Mouse (Mus musculus) heart, postnatal 25 days (tissue): Measurements from ENCODE around the gene Zbtb21. TPM values are rescaled to one million over a fixed set of nuclear protein-coding genes. Genes with fewer than 3 reads are reported as not detected.
"Not testable (repeated sequence)": the region's sequence is repeated elsewhere in the genome, so short reads cannot be mapped to it uniquely, and the experiment has no call there.

Experiments
- DNase-seq: peaks from one replicate; pipeline ENCODE4 v3.0.0; 2022; ENCODE audit warnings: low spot score
- intact Hi-C: fragments of 180-260 bp; cut with DNase I; formaldehyde crosslinking; loops from one replicate; pipeline ENCODE4 v1.15.1; 2025
- total RNA-seq, 2 experiments: library from RNA; stranded (reverse); gene quantifications; 2 replicates each; pipeline ENCODE4 v1.2.3; 2021

Zbtb21 gene
- total RNA-seq, 2 experiments from 2014 or later, result 7.0 to 10.9 TPM

DNA sequence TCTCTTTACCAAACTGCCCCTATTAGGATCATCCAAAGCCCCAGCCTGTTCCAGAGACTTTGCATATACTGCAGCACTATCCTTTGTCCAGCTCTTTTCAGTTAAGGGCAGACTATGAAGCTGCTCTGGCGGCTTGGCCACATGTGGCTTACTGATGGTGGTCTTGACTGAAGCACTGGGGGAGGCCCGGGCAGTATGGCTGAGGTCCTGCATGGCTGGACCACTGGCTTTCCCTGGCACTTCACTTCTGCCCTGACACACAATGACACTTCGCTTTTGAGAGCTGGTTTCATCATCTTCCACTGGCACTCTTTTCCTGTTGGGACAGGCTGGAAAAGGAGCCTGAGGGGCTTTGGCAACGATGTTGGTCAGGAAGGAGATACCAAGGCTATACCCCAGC lies 10.1 kb downstream of the Zbtb21 start:
- DNase-seq, result no peak

GRCm38 (mm10) chr16:97950061-97950460 lies 12.4 kb downstream of the Zbtb21 start:
- DNase-seq, result no peak
- intact Hi-C loops, result no loop called here

More for the DNA sequence above, 10.1 kb downstream of the Zbtb21 start:
- intact Hi-C loops, result no loop called here

DNA sequence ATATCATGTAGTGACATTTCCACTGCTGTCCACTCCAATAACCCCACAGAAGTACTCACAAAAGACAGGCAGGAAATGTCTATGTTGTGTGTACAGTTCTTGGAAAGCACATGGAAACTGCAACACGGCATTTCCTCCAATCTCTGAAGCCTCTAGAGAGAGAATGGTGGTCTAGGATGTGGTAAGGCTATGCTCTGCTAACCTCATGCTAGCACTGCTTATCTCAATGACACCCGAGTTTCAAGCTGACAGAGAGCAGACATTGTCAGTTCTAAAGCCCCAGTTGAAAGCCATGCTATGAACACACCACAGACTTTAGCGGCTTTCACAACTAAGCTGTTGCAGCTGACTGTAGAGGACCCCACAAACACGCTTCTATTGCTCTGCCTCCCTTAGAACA lies 13.6 kb downstream of the Zbtb21 start:
- intact Hi-C loops, result no loop called here
- DNase-seq, result no peak

DNA sequence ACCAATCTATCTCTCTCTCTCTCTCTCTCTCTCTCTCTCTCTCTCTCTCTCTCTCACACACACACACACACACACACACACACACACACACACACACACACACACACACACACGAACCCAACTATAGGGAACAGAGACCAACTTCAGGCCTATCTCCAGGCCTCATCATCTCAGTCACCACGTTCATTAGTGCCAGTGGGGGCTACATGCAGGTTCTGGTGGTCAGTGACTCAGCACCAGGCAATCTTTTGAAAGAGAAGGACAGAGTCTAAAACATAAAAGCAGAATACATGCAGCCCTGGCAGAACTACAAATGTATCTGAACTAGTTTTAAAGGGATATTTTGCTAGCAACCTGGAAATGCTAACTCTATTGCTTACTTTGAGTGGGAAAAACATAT lies 15.4 kb downstream of the Zbtb21 start:
- intact Hi-C loops, DNase-seq: not testable (repeated sequence)

GRCm38 (mm10) chr16:97941844-97942243 lies 20.6 kb downstream of the Zbtb21 start:
- no peak for DNase-seq
- intact Hi-C loops, result no loop called here

GRCm38 (mm10) chr16:97940471-97940973 lies 21.9 kb downstream of the Zbtb21 start:
- intact Hi-C loops, result no loop called here
- no peak for DNase-seq

GRCm38 (mm10) chr16:97935815-97936214 lies 26.6 kb downstream of the Zbtb21 start:
- intact Hi-C loops, result no loop called here

DNA sequence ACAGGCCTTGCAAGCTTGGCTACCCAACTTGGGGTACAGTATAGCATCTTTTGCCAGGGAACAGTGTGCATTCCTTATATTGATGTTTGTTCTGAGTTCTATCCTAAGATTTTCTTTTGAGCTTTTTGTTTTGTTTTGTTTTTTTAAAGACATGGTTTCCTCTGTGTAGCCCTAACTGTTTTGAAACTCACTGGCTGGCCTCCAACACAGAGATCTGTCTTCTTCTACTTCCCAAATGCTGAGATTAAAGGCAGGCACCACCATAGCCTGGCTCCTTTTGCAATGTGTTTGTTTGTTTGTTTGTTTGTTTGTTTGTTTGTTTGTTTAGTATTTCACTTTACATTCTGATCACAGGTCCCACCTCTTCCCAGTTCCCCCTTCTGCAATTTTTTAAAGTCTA lies 32.2 kb downstream of the Zbtb21 start:
- intact Hi-C loops, result no loop called here
- DNase-seq, result no peak

More at GRCm38 (mm10) chr16:97935815-97936214, 26.6 kb downstream of the Zbtb21 start:
- DNase-seq, result no peak

GRCm38 (mm10) chr16:97929520-97929919 lies 32.9 kb downstream of the Zbtb21 start:
- peak; percentile 25 for DNase-seq
- intact Hi-C loops, result no loop called here

GRCm38 (mm10) chr16:97927331-97927938 lies 35.0 kb downstream of the Zbtb21 start:
- intact Hi-C loops, result no loop called here
- DNase-seq, result no peak

GRCm38 (mm10) chr16:97926381-97926780 lies 36.0 kb downstream of the Zbtb21 start:
- no peak for DNase-seq
- intact Hi-C loops, result no loop called here

DNA sequence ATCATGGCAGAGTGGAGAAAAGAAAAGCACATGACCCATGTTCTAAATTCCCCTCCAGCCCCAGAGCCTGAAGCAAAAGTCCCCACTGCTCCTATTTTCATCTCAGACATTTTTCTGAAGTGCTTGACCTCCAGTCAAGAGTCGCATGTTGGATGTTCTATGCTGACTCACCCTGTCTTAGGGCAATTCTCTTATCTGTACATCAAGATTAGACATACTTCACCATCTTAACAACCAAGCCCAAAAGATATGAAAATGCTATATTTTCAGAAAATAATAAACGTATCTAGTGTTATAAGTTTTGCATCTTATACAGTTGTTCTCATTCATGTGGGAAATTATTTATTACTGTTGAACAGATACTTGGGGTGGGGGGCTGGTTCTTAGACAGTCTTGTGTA lies 36.7 kb downstream of the Zbtb21 start:
- intact Hi-C loops, result no loop called here
- DNase-seq, result no peak

- no peak for DNase-seq
- intact Hi-C loops, result loop anchor here (2.0 to 5.0 kb wide), 4 partner anchors 37 to 74 kb away; partner anchors contain the start of genes B230307C23Rik and Prdm15
Measured at GRCm38 (mm10) chr16:97923700-97924099, 38.7 kb downstream of the Zbtb21 start.

- no peak for DNase-seq
- intact Hi-C loops, result loop anchor here (2.0 to 5.0 kb wide), 4 partner anchors 38 to 75 kb away; partner anchors contain the start of genes B230307C23Rik and Prdm15
Measured at GRCm38 (mm10) chr16:97922779-97923126, 39.7 kb downstream of the Zbtb21 start.

DNA sequence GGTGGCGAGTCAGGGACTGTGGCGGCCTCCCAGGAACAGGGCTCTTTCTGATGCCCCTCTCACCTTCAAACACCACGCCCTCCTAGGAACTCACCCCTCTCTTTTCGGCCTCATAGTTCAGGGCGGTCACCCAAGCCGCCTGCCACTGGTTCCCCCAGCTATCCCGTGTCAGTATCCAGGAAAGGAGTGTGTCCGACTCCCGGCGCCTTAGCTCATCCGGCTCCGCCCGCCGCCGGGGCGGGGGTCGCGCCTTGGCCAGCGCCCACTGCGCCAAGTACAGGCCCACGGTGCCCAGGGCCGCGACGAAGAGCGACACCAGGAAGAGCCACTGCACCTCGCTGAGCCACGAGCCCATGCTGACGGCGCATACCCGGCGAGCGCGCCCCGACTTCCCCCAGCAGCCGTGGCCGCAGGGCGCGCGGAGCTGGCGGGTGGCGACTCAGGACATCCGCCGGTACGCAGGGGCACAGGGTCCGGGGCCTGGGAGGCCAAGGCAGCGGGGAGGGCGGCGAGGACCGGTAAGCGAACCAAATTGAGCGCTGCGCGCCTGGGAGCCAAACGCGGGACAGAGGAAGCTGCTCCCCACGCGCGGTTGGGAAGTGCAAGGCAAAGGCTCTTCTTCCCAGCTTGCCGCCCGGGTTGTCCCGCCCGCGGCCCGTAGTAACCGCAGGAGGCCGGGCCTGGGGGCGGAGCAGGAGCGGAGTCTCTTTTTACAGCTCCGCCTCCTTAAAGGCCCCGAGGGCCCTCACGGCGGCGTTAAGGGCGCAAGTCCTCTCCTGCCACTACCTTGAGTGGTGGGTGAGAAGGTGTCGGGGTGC lies 40.3 kb downstream of the Zbtb21 start:
- intact Hi-C loops, result loop anchor here (2.0 to 5.0 kb wide), 4 partner anchors 39 to 75 kb away; partner anchors contain the start of genes B230307C23Rik and Prdm15
- peak; percentile 85 for DNase-seq

GRCm38 (mm10) chr16:97920621-97921020 lies 41.8 kb downstream of the Zbtb21 start:
- no peak for DNase-seq
- intact Hi-C loops, result loop anchor here (5.0 kb wide), 2 partner anchors 38 to 77 kb away; partner anchors contain the start of gene B230307C23Rik

GRCm38 (mm10) chr16:97919793-97920192 lies 42.6 kb downstream of the Zbtb21 start:
- DNase-seq, result no peak
- intact Hi-C loops, result loop anchor here (5.0 kb wide), 2 partner anchors 37 to 78 kb away; partner anchors contain the start of gene B230307C23Rik

DNA sequence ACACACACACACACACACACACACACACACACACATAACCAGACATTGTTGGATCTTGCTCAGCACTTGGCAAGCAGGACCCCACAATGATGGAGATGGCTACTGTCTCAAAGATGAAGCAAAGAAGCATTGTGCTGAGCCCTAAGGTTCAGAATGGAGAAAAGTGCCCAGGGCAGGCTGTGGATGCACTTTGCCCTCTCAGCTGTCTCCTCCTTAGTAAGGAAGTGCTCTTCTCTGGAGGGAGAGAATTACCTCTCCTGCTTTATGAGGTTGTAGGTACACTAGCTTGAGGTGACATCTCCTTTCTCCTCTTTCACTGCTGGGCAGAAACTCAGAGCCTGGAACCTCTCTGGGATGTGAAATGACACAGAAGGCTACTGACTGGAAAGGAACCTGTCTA lies 49.5 kb downstream of the Zbtb21 start:
- no peak for DNase-seq
- intact Hi-C loops, result no loop called here

DNA sequence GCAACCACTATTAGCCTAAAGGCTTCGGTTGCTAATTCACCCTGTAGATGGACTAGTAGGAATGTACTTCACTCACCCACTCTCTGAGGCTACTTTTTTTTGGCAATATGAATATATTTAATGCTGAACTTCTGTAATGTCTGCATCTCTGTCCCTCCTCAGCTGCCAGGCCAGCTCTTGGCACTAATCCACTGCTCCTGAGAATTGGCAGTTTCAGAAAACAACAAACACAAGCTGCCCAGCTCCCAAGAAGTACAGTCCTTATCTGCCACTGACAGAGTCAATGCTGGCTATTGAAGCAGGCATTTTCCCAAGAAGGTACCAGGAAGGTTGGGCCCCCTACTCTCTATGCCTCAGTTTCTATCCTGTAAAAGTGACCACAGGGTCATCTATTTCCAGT lies 53.1 kb downstream of the Zbtb21 start:
- DNase-seq, result no peak
- intact Hi-C loops, result no loop called here

DNA sequence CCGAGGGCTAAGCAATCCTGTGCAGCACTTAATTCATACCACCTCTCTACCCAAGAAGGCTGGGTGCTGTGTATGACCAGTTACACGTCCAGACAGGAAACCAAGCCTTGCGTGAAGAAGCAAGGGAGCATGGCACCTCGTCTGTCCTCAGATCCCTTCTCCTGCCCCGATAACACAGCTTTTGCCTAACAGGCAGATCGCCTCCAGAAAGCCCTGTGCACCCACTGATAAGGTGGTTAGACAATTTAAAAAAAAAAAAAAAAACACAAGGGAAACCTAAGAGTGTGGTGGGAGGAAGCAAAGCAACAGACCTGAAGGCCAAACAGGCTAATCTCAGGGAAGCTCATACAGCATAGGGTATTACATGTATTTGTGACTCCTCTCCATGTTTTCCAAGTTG lies 54.9 kb downstream of the Zbtb21 start:
- intact Hi-C loops, result no loop called here
- no peak for DNase-seq

DNA sequence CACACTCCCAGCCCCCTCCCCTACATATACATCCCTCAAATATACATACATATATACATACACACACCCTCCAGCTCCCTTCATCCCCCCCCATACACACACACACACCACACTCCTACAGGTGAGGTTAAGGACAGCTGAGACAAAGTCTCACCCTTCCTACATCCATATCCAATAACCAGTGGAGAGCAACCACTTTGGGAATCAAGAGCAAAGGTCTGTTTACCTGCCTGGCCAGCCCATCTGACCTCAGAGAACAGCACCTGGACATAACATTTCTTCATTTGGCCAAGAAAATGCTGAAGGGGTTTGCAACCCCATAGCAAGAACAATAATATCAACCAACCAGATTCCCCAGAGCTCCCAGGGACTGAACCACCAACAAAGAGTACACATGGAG lies 56.1 kb downstream of the Zbtb21 start:
- intact Hi-C loops, result no loop called here

More for the DNA sequence above, 56.1 kb downstream of the Zbtb21 start:
- DNase-seq, result no peak
